Mouse (Mus musculus) kidney, postnatal 14 days (tissue): ENCODE results near the gene Bcar3.
"Not testable (repeated sequence)": the region's sequence is repeated elsewhere in the genome, so short reads cannot be mapped to it uniquely, and the experiment has no call there.

Experiments
- DNase-seq: peaks from one replicate; pipeline ENCODE4 v3.0.0; 2022; ENCODE audit warnings: mixed read lengths

Gene Bcar3

DNA sequence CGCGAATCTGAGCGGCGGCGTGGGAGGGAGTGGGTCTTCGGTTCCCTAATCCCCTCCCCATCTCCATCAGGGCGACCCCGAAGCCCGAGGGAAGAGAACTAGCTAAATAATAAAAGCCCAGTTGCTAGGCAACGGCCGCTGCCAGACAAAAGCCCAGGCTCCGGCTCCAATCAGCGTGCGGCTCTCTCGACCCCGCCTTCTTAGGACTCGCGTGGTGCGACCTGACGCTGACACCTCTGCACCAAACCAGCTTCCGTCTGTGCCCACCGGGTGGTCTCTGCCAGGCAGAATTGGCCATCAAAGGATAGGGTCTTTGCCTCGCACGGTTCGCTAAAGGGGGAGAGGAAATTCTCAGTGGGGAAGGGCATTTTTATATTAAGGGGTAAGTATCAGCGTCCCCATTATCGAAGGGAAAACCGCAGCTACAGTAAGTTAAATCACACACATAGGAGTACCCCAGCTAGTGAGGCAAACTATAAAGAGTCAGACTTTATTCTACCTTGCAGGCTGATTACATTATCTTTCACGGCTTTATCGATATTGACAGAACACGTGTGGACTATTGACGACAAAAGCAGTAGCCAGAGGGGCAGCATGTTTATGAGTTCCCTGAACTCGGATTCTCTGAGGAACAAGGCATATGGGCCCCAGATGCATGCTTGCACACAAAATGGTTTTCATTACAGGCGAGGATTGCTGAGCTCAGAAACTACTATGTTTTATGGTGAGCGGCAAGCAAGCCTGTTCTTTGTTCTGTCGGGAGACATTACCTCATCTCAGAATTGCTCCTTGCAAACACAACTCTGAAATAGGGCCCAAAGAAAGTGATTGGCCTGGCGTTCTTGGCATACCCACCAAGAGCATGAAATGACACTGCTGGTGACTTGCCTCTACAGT lies at the start of gene Bcar3:
TSS of gene Bcar3 (plus strand) at position 183 of the 897 bp plus-strand sequence.
- peak; percentile 94 for DNase-seq

DNA sequence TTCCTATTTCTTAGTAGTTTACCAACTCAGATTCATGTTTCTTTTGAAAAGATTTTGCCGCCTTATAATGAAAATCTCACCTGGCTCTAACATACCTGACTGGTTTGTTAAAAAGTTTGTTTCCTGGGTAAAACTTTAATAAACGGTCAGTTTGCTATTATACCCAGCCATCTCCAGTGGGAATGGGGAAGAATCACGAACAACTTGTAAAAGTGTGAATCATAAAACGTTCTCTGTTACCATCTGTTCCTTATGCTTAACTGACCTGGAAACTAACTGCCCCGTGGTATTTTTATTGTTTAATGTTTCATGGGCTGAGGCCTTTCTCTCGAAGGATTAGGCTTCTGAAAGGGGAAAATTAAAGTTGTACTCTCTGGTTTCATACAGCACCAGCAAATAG lies 49.2 kb upstream of the Bcar3 start:
- DNase-seq = no peak

DNA sequence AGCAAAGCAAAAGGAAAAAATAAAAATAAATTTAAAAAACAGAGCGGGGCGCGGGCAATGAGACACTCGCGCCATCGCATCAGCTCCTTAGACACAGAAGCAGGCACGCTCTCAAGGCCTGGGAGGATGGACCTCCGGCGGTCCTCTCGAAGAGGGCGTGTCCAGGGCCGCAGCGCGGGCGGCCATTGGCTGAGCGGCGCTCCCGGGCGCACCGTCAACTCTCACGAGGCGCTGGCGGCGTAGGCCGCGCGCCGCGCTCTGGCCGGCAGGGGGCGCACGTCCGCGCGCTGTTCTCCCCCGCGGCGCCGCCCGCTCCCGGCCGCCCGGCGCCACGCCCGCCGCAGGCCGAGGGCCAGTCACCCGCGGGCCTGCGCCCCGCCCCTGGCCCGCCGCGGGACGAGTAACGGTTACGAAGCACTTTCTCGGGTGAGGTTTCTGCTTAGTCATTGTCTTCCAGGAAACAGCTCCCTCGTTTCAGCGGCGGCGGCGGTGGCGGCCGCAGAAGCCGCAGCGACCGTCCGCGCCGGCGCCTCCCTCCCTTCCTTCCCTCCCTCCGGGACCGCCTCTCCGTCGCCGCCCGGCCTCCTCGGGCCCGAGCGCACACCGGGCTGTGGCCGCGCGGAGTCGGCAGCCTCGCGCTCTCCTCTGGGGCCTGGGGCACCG lies 48.6 kb upstream of the Bcar3 start, which contains the start of gene Gclm:
TSS of gene Gclm (plus strand) at position 343 of the 663 bp plus-strand sequence.
- peak; percentile 97 for DNase-seq

DNA sequence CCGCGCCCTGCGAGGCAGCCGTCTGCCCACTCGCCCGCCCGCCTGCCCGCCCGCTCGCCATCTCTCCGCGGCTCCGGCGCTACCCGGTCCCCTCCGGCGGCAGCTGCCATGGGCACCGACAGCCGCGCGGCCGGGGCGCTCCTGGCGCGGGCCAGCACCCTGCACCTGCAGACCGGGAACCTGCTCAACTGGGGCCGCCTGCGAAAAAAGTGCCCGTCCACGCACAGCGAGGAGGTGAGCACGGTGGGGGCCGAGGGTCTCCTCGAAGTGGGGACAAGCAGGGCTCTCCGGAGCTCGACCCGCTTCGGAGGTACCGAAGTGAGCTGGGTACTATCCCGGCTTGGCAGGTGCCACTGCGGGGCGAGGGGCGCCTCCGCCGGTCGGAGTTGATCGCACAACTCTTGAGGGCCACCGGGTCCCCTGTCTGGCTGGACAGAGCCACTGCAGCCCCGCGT lies 48.0 kb upstream of the Bcar3 start:
- peak; percentile 73 for DNase-seq

DNA sequence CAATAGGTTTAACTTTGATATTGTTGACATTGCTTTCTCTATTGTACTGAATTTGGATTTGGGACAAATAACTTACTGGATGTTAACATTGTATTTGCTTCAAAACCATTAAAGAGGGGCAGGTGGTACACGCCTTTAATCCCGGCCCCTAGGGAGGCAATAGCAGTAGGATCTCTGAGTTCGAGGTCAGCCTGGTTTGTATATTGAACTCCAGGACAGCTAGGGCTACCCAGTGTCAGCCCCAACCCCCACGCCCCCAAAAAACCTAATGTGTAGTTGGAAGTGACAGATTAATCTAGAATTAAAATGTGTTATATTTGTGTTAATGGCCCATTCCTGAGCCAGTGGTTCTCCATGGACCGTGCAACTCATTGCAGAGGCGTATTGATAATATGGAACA lies 47.5 kb upstream of the Bcar3 start:
- DNase-seq = no peak

DNA sequence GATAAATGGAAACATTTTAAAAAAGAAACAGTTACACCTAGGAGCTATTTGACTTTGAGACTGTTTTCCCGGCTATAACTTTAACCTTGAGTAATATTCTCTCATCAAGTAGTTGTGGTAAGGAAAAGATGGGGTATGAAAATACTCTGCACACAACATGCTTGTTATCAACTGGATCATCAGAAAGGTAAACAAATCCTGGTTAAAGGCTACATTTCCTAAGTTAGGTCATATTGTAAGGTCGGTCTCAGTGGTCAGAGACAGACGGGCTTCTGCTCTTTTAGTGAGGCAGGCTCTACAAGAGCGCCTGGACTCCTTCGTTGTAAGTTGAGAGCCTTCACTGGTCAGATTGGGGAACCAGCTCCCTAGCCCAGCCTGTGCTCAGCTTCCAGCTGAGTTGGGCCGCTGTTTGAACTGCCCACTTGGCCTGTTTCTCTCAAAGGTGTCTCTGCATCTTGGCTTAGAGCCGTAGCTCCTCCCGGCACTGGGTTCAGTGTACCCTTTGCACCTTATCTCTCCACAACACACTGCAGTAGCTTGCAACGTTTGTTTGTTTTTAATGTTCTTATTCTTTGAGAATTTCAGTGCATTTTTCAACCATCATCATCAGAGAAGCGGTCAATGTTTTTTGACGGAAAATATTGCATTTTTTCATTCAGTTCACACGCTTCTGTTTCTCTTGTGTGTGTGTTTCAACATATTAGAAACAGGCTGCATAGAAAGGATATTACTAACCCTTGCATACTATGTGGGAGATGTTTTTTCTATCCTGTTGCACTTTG lies 46.8 kb upstream of the Bcar3 start:
- peak; percentile 48 for DNase-seq

DNA sequence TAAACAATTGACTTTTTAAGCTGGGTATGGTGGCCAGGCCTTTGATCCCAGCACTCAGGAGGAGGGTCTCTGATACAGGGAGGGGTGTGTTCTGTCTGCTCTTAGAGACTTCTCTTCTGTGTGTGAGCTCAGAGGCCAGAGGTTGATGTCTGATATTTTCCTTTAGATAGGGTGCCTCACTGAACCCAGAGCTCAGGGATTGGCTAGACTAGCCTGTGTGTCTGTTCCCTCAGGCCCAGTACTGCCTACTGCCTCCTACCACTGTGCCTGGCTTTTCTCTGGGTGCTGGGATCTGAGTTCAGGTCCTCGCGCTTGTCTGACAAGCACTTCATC lies 46.2 kb upstream of the Bcar3 start:
- no peak for DNase-seq

DNA sequence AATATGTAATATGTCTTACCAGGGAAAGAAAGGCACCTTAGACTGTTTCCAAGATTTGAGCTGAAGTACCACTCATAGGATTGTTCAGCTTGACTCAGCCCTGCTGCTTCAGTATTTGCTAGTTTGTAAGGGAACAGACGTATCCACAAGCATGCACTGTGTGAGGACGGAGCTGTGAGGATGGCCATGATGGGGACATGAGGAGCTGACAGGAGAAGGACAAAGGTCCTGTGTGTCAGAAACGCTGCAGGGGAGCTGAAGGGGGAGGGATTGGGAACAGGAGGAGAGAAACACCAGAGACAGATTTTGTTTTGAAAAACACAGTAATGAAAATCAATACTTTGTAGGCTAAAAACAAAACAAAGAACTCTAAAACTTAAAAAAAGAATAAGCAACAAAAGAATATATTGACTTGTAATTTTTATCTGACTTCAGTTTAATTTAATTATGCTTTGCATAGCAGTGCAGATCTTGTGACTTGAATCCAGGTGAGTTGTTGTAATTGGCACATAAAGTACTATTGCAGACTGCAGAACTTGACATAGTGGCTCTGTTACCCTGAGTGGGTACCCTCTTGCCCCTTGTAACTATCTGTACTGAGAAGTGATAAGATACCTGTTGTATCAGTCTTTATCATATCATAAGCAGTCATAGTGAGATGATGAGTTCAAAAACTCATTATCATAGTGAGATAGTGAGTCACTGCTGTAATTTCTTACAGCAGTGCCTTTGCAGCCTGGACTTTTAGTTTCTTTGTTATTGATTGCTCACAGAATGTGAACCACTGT lies 41.3 kb upstream of the Bcar3 start:
- no peak for DNase-seq

DNA sequence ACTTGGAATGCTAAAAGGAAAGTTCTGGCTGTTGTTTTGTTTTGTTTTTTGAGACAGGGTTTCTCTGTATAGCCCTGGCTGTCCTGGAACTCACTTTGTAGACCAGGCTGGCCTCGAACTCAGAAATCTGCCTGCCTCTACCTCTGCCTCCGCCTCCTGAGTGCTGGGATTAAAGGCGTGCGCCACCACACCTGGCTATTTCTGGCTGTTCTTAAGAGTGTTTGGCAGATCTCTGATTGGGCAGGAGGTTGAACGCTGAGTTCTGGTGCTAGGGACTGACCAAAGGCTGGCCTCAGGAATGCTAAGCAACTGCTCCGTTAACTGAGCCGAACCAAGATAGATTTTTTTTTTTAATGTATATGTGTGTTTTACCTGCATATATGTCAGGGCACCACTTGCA lies 39.9 kb upstream of the Bcar3 start:
- DNase-seq = not testable (repeated sequence)

DNA sequence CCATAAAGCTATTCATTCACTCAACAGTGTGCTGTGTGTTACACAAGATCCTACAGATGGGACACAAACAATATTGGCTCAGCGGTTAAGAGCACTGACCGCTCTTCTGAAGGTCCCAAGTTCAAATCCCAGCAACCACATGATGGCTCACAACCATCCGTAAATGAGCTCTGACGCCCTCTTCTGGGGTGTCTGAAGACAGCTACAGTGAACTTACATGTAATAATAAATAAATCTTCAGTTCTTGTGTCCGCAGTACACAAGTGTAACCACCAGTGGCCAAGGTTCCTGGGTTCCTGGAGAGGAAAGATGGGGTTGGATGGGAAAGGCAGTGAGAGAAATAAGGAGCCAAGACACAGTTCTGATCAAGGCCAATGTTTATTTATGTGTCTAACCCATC lies 23.9 kb upstream of the Bcar3 start:
- DNase-seq = no peak

DNA sequence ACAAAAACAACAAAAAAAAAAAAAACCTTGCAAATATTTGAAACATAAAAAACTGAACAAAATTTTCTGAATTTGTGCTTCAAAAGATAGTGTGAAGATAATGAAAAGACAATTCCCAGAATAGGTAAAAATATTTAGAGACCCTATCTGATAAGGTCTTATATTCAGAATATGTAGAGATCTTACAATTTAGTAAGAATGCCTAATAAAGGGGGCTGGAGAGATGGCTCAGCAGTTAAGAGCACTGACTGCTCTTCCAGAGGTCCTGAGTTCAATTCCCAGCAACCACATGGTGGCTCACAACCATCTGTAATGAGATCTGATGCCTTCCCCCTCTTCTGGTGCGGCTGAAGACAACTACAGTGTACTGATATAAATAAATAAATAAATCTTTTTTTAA lies 21.4 kb upstream of the Bcar3 start:
- DNase-seq = not testable (repeated sequence)

DNA sequence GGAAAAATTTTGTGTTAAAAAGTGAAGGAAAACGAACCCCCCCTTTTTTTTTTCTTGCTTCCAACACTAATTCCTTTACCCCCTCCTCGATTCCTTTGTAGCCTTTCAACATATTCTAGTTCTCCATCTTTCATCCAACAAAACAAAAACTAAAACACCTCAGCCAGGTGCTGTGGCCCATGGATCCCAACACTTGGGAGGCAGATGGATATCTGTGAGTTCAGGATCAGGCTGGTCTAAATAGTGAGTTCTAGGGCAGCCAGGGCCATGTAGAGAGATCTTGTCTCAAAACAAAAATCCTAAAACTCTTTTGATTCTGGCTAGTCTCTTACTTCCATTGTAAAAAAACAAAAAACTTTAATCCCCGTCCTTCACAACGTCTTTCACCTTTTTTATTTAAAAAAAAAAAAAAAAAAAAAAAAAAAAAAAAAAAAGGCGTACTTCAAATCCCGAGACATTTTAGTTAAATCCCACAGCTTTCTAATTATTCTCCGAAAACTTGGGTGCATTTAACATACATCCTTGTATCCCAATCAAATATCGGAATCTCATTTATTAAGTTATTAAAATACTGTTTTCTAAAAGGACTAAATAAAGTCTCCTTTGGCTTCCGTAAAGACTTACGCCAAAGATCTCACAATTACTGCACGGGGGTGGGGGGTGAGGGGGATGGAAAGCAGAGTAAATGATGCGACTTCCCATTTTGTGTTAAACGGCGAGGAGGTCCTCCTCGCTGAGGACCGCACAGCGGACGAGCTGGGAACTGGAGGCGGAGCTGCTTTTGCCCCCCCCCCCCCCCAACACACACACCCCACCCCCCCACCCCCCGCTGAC lies 20.3 kb upstream of the Bcar3 start:
- DNase-seq = no peak

DNA sequence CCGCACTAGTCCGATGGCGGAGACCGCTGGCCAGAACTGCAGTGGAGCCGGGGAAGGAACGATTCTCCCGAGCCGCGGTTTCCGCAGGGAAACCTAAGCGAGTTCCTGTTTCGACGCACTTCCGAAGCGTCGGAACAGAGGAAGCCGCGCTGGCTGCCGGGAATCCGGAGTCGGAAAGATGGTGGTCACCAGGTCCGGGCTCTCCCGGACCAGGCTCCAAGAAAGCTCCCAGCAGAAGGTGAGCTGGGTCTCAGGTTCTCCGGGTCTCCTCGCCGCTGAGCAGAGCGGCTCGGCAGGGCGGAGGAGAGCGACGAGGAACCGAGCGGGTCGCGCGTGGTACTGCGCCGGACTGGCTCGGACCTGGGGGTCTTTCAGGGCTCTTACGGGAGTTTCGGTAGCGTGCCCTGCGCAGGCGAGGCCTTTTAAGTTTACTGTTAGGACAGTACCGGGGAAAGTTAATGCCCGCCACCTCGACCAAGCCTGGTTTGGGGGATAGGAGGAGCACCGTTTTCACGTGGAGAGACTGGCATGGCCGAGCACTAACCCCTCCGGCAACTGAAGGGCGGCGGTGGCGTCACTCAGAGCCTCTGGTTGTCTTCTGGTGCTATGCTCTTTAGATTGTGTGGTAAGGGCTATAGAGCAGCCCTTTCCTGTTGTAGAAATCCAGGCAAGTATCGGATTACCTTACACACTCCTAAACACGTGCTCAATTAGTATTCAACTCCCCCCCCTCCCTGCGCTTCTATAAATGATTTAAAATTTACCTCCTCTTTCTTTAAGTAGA lies 19.5 kb upstream of the Bcar3 start, which contains the start of gene Dnttip2:
TSS of gene Dnttip2 (plus strand) at position 148 of the 784 bp plus-strand sequence.
- DNase-seq = peak; percentile 95

DNA sequence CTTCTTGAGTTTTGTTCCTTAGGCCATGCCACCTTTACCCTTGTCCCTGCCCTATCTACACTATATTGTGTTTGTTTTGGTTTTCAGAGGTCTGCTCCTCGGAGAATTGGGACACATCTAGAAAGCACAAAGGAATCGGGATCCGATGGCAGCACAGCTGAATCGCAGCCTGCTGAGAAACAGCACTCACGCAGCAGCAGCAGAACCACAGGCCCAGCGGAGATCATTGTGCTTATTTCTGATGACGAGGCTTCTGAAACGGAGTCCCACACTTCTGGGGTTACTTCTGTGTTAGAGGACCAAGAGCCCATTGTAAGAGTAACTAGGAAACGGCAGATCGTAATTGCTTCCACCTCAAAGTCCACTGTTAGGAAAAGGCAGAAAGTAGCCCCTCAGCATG lies 18.8 kb upstream of the Bcar3 start:
- DNase-seq = no peak

DNA sequence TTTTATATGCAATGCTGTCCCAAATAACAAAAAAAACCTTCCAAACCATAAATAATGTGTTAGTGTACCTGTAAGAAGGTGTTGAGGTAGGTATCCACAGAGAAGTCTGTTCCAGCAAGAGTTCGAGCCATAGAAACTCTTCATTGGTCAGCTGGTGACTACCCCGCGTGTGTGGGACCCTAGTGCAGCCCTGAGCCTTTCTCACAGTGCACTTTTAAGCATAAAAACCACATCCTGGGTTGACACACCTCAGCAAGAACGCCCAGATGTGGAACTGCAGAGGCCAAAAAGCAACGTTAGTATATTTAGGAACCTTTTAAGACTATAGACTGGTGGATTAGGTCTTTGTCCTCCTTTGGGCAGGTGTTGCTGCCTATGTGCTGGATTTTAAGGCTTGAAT lies 6.7 kb upstream of the Bcar3 start:
- DNase-seq = no peak

DNA sequence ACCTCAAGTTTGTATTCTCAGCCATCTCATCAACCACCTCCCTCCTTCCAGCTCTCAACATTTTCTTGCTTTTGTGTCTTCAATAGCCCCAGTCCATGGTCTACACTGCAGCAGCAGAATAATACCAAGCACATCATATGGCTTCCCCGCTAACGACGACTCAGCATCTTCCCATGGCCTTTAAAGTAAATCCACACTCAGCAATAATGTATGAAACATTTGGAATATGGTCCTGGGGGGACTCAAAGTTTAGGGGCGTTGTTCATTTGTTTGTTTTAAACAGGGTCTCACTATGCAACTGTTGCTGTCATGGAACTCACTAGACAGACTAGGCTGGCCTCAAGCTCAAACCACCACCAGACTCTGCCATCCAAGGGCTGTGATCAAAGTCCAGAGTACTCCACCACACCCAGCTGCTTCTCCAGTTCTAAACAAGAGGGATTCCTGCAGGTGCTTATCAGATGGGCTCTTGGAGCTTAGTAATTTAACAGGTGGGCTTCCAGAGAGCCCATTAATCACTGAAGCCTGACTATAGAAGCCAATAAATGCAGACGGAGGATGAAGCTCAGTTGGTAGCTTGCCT lies 5.2 kb upstream of the Bcar3 start:
- no peak for DNase-seq

DNA sequence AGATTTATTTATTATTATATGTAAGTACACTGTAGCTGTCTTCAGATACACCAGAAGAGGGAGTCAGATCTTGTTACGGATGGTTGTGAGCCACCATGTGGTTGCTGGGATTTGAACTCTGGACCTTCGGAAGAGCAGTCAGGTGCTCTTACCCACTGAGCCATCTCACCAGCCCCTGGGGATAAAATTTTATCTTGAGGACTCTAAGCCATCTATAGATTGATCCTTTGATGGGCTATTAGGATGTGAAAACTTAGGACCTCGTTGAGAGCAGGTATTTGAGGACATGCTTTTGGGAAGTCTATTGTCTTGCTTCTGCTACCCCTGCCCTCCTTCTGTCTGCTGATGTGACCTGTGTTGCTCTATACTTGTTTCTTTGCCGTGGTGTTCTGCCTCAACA lies 4.6 kb upstream of the Bcar3 start:
- not testable (repeated sequence) for DNase-seq

DNA sequence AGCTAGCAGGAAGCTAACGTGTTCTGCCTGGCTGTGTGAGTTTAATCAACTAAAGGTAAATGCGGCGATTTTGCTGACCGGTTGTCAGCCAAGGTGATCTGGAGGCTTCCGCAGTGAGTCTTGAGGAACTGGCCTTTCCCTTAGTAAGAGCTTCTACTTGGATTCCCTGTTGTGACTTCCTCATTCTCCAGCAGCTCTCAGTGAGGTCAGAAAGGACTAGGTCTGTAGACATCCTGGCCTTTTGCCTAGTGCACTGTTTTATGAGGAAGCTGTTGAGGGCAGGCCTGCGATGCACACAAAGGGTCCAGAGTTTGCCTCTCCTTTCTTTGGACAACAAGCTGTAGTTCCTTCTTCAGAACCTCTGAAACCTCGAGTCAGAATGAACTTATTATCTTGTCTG lies 3.2 kb upstream of the Bcar3 start:
- DNase-seq = peak; percentile 34

DNA sequence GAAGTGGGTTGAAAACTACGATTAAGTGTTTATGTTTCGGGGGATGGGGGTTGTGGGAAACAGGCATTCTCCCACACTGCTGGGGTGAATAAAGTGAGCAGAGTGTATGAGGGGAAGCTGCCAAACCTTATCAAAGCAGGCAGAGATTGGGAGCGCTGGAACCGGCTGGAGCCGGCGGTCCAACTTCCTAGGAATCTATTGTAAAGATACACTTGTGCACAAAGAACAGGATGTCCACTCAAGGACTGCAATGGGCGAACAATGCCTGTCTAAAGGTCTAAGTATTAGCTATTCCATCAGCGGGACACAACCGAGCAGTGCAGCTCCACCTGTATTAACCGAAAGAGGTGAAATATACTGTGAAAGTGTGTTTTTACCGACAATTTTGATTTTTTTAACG lies 2.1 kb upstream of the Bcar3 start:
- DNase-seq = no peak
